Mouse (Mus musculus) layer of hippocampus, postnatal 36 days (tissue): ENCODE measurements at regions not wholly inside any gene's neighbourhood (a gene's known extent, or its start where the extent isn't known, plus 50 kb on each side); places are given as distances from the start of the nearest gene placed in this dataset.

Source experiments
- DNase-seq, 2 experiments: peaks; one replicate each; pipeline ENCODE4 v3.0.0; 2022

DNA sequence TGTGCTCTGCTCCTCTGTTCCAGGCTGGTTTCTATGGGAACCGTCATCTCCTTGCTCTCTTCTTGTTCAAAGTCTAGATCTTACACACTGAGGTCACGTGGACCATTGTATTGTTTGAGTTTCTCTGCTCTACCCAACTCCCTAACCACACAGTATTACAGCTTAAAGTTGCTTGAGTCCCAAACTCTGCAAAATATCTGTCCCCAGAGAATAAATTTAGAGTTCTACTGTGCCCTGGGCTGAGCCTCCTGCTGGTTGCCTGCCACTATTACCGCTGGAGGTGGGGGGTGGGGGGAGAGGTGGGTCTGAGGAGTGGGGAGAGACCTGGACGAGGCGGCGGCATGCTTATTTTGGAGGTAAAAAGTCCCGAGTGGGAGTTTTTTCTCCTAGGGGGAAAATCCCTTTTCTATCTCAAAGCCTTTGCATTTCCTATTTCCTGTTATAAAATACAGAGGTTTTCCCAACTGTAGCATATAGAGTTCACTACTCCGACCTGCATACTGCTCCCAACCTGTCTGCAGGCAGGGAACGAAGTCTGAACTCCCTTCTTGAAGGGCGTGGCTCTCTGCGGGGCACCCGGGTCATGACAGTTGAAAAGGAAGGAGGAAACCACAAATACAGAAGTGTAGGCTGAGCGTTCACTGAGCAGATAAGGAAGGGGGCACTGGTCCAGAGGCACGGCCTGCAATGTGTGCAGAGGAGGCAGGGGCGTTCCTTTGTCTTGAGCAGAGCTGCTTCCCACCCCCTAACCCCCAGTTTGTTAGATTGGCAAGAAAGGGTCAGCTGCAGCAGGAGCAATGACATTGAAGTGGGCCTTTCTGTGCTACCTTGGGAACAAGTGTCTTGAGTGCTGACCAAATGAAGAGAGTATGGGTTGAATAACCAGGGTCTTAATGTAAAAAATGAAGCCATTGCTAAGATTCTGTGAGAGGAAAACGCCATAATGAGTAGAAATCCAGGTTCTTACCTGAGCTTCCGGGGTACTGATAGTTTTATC, 188.7 kb downstream of the Akap7 start:
- no peak for DNase-seq

GRCm38 (mm10) chr10:25114316-25114715, 187.0 kb upstream of the Arg1 start:
- DNase-seq, result no peak

DNA sequence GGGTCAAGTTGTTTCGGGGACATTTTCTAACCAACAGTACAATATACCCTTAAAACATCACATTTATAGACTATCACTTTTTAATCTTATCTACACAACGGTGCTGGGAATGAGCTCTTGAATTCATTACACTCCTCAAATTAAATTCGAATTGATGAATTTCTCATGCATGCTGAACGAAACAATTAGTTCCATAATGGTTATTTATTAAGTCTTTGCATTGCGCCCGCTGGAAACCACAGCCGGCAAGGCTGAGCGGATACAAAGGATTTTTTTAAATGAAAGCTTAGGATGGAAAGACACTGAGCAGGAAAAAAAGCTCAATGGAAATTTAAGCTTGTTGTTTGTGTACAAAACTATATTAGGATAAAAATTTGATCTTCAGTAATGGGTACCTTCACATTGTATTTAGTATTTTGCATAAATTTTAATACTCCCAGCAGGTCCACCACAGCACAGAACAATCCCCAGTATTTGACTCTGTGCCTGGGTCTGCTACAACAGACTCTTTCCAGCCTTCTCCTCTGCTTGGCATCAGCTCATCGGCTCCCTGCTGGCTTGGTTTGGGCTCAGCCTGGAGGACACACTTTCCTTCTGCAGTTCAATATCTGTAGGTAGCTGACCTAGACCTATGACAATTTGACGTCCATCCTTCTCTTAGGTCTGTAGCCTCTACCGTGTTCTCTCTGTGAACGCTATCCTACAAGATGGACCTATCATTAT, 185.3 kb upstream of the Arg1 start:
- no peak for DNase-seq

DNA sequence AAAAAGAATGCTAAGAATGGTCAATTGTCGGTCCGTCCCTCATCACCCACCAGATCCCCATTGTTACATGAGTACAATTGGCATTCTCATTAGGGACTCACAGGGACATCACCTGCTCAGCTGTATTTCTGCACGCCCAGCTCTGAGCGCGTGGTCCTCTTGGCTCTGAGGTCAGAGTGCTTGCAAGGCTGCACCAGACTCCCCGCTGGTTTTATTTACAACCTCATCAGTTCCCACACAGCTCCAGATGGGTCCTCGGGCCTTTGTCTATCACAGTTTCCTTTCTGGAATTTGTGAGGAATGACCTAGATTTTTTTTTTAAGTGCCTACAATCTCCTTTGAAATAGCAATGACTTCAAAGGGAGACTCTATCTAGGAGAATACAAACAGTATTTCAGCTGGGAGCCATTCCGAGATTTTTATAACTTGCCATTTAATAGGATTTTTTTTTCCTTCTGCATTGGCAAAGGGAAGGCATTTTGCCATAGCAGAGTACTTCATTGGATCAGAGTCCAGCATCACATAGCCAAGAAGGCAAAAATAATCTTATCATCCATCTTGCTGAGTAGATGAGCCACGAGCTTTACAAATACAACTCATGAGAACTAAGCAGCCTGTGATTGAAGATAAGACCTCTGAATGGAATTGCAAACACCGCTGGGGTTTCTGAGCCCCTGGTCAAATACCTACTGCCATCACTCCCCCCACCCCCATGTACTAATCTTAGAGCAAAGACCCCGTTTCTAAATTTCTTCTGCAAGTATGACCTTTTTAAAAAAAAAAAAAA, 184.5 kb upstream of the Arg1 start:
- DNase-seq, result no peak

DNA sequence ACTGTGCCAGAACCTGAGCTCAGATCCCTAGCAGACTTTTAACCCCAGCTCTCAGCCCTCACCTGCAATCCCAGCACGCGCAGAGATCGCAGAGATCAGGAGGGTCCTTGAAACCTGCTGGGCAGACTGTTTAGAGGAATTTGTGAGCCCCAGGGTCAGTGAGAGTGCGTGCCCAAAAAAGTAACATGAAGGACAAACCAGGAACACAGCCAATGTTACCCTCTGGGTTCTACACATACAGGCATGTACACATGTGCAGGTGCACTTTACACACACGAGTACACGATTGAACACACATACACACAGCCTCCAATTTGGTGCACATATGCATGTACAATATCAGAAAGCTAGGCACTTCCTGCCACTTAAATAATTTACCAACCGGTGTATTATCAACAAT, 183.9 kb upstream of the Arg1 start:
- DNase-seq, result no peak

- DNase-seq, result no peak
These were observed 170.8 kb upstream of the Arg1 start for GRCm38 (mm10) chr10:25098070-25098469.

DNA sequence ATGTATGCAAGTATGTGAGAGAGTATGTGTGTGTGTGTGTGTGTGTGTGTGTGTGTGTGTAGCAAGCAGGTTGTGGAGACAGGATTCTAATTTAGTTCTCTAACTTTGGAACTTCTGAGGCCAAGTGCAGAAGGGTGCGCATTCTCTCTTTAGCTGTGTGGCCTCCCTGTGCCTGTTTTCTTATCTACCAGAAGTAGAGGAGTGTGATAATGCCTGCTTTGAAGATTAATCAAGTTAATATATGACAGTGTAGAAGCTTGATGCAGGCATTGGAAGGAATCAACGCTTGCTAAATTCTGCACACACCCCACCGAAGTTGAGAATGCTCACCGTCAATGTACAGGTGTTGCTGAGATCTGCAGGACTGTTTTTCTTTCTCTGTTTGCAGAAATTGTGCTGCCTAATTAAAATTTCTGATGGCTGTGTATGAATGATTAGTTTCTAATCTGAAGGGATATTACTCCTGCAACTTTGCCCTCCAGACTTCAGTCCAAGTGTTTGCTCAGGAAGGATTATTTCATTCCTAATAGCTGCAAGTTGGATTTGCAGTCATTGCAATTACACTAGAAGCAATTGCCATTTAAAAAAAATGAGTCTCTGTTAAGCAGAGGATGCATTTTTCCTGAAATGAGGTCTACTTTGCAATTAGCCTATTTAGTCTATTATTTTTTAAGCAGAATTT, 162.6 kb upstream of the Arg1 start:
- DNase-seq, result no peak

GRCm38 (mm10) chr10:25086745-25087144, 159.5 kb upstream of the Arg1 start:
- no peak for DNase-seq

GRCm38 (mm10) chr10:25082930-25083329, 155.6 kb upstream of the Arg1 start:
- DNase-seq, result no peak

DNA sequence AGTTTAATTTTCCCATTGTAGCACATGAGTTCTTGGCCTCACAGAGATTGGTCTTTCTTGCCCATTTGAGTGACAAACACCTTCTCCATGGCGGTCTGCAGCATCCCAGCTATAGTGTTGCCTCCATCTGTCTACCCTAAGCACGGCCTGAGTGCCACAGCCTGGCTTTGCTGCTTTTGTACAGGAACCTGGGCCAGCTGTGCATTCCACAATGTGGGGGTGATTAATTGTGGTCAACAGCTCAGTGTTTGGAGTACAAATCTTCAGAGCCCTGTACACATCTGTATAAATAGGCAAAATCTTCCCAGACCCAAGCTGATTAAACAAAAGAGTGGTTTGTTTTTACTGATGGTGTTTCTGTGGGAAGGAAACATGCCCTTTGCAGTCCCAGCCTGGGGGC, 145.3 kb upstream of the Arg1 start:
- no peak for DNase-seq

- no peak for DNase-seq
These were observed 141.0 kb upstream of the Arg1 start for GRCm38 (mm10) chr10:25068301-25068700.

DNA sequence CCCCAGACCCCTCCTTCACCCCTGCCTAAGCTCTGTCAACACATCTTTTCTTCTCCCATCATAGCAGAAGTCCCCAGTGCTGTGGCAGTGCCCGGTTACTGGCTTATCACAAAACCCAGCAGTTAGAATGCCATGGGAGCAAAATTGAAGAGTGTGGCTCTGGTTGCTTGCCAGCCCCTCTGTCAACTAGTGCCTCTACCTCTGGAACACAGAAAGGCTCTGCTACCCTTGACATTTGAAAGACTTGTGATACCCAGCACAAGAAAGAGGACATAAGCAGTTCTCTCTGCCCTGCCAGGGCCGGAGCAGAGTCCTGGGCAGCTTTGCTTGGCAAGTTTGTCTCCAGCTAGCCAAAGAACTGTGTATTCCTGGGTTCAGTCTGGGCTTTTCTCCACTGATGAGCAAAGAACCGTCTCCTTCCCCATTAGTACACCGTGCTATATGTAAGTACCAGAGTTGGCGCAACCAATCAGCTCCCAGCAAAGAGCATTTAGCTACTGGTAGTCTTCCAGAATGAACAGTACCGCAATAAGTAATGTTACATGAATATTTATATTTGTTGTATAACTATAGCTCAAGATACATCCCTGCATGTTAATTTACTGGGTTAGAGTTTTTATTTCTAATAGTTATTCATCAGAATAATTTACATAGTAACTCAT, 137.5 kb upstream of the Arg1 start:
- no peak for DNase-seq

DNA sequence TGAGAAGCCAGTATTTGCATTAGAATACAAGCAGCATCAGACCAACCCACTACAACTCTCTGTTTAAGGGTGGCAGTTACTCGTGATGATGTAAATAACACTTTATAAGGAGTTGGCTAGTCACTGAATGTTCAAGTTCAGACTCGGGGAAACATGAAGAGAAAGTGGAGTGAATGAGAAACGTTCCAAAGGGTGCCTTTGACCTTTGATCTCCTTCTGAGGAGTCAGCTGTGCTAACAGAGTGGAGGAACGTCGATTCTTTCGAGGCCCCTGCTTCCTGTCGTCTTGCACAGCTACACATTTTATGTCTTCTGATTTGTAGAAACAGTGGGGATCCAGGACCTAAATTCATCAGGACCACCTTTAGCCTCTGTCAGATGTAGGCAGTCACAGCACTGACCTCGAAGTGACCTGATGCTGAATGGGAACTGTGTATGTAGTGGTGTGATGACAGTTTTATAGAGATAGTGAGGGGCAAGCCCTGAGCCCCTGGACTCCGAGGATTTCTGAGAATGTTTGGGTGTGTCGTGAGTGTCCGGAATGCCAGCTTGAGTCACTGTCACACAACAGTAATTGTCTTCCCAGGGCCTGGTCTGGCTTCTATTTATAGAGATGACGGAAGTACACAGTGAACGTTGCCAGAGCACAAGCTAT, 134.2 kb upstream of the Arg1 start:
- DNase-seq, result no peak

DNA sequence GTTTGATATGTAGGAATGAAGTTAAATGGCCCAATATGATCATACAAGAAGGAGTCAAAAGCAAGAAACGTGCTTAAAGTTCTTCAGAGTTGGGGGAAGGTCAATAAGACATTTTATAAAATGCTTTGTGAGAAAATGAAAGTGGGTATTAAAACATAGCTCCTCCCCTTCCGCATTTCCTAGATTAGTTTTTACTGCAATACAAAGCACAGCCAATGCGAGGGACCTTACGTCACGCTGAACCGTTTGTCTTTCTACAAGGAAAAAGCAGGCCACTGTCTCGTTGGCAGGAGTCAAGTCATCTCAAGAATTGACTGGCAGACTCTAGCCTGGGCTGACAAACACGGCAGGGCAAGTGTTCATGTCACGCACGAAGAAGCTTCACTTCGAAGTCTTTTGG, 131.4 kb upstream of the Arg1 start:
- DNase-seq, result no peak

DNA sequence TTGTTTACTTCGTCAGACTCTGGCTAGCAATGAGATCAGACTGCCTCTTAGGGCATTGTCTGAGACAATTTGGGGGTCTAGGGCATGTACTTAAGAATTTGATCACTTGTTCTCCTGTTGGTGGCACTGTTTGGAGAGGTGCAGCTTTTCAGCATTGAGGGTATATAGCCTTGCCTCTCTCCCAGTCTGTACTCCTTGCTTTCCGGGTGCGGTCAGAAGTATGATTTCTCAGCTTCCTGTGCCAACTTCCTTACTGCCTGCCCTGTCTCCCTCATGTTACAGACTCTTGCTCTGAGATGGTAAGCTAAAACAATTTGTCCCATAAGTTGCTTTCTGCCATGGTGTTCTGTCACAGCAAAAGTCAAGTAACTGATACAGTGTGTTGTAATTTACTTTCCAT, 124.7 kb upstream of the Arg1 start:
- no peak for DNase-seq

DNA sequence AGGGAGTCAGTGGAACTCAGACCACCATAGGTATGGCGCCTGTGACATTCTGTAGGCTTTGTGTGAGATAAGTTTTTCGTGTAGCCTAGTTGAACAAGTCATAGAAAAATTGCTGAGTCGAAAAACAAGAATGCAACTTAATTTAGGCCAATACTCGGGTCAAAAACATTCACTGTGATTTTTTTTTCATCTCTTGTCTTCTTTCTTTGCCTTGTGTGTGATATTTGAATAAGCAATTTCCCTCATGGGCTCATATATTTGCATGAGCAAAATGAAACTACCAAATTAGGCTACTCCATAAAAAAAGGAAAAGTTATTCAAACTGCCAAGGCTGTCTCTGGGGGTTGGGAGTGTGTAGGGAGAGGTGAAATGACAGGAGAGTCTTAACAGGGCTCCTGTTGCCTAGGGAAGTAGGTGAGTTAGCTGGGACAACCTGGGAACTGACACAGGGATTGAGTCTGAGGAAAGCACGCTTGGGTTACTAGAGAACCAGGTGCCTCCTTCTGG, 124.1 kb upstream of the Arg1 start:
- no peak for DNase-seq

DNA sequence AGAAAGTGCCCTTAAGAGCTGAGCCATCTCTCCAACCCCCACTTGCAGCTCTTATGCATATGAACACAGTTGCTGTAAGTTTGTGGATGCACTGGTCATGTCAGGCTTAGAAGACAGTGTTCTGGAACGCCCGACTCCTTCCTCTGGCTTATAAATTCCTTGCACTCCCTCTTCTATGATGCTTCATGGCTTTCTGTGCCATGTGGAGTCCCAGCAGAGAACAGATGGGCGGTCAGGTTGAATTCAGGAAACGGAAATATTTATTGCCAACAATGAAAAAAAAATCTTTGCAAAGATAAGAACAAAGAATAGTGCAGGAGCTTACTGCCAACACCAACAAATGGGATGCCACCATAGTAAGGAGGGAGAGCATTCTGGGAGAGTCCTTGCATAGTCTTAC, 113.9 kb upstream of the Arg1 start:
- DNase-seq, result no peak

DNA sequence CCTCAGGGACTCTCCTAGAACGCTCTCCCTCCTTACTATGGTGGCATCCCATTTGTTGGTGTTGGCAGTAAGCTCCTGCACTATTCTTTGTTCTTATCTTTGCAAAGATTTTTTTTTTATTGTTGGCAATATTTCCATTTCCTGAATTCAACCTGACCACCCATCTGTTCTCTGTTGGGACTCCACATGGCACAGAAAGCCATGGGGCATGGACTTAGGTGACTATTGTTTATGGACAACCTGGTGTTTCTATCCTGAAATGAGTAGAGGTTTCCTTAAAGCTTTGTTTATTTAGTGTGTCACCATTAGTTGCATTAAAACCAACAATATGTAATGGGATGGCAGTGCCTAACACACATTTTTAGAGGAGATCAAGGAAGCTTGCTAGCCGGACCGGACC, 112.6 kb upstream of the Arg1 start:
- DNase-seq, result no peak

DNA sequence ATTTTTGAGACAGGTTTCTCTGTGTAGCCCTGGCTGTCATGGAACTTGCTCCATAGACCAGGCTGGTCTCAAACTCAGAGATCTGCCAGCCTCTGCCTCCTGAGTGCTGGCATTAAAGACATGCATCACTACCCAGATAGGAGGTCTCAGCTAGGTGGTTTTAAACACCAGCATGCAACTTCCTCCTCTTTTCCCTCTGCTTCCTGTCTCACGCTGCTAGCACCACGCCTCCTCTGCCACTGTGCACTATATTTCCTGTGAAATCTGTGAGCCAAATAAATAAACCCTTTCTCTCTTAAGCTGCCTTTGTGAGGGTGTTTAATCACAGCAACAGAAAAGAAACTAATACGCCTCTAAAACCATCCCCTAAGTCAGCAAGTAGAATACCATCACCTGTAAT, 109.6 kb upstream of the Arg1 start:
- DNase-seq, result no peak

DNA sequence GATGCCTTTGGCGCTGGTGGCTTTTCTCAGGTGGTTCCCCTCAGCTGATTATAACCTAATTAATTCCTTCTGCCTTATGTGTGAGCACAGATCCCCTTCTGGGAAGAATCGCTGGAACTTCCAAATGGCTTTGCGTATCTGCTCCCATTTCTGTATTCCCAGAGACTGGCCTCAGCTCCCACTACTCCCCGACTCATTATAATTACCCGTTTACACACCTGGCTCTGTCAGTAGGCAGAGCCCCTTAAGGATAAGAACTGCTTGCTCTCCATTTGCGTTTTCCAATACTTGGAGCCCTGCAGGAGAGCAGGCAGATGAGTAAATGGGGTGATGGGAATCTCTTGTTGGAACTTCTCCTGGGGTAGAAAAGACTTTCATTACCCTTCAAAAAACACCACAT, 108.1 kb upstream of the Arg1 start:
- no peak for DNase-seq

DNA sequence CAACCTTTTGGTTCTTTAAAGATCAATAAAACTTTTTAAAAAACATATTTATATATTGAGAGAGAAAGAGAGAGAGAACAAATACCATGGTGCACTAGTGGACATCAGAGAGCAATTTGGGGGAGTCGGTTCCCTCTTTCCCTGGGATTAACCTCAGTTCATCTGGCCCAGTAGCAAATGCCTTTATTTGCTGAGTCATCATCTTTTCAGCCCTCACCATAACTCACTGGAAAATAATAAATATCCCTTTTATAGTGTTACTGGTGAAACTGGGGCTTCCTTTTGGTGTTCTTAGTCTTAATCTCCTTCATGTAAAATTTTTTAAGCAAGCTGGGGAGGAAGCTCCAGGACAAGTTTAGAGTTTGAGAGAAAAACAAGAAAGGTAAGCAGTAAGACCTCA, 105.3 kb upstream of the Arg1 start:
- no peak for DNase-seq
